Mouse (Mus musculus) kidney, postnatal 25 days (tissue): Measurements from ENCODE around the gene Syt2.

Experiments used
- DNase-seq, 2 experiments: peaks; one replicate each; pipeline ENCODE4 v3.0.0; 2021; ENCODE audit warnings: mixed read lengths in 2 of 2

Syt2 gene

GRCm38 (mm10) chr1:134651268-134651850, 4.9 kb downstream of the Syt2 start:
- DNase-seq: peak; percentile 23 to 68

- peak; percentile 43 to 61 for DNase-seq
Measured at GRCm38 (mm10) chr1:134651851-134652398, 5.4 kb downstream of the Syt2 start.

GRCm38 (mm10) chr1:134653603-134654257, 7.3 kb downstream of the Syt2 start:
- no peak for DNase-seq

- no peak for DNase-seq
Measured at GRCm38 (mm10) chr1:134658841-134659240, 12.4 kb downstream of the Syt2 start.

GRCm38 (mm10) chr1:134660163-134660562, 13.7 kb downstream of the Syt2 start:
- no peak for DNase-seq

- DNase-seq: no peak
Measured at GRCm38 (mm10) chr1:134671234-134672070, 25.0 kb downstream of the Syt2 start.

- peak in 1 of 2 experiments; percentile 16 for DNase-seq
Measured at GRCm38 (mm10) chr1:134674312-134674711, 27.8 kb downstream of the Syt2 start.

- no peak for DNase-seq
Measured at GRCm38 (mm10) chr1:134679445-134679844, 33.0 kb downstream of the Syt2 start.

GRCm38 (mm10) chr1:134680617-134681016, 34.1 kb downstream of the Syt2 start:
- no peak for DNase-seq

- no peak for DNase-seq
Measured at GRCm38 (mm10) chr1:134682460-134682859, 36.0 kb downstream of the Syt2 start.

- DNase-seq: no peak
Measured at GRCm38 (mm10) chr1:134686834-134687421, 40.5 kb downstream of the Syt2 start.

- DNase-seq: no peak
Measured at GRCm38 (mm10) chr1:134696302-134696701, 49.8 kb downstream of the Syt2 start.

GRCm38 (mm10) chr1:134697073-134697472, 50.6 kb downstream of the Syt2 start:
- DNase-seq: no peak

GRCm38 (mm10) chr1:134697522-134698250, 51.2 kb downstream of the Syt2 start:
- no peak for DNase-seq

GRCm38 (mm10) chr1:134698486-134698885, 52.0 kb downstream of the Syt2 start:
- no peak for DNase-seq

GRCm38 (mm10) chr1:134699390-134699789, 52.9 kb downstream of the Syt2 start:
- no peak for DNase-seq

- no peak for DNase-seq
Measured at GRCm38 (mm10) chr1:134700151-134700550, 53.7 kb downstream of the Syt2 start.

GRCm38 (mm10) chr1:134700634-134701033, 54.2 kb downstream of the Syt2 start:
- no peak for DNase-seq

- DNase-seq: no peak
Measured at GRCm38 (mm10) chr1:134701191-134701590, 54.7 kb downstream of the Syt2 start.

GRCm38 (mm10) chr1:134703232-134703631, 56.8 kb downstream of the Syt2 start:
- no peak for DNase-seq

GRCm38 (mm10) chr1:134704396-134705306, 58.2 kb downstream of the Syt2 start:
- DNase-seq: peak; percentile 58 to 64
